Comparison of ENCODE assay signal across 20 mouse cellular contexts in the genomic region with DNA sequence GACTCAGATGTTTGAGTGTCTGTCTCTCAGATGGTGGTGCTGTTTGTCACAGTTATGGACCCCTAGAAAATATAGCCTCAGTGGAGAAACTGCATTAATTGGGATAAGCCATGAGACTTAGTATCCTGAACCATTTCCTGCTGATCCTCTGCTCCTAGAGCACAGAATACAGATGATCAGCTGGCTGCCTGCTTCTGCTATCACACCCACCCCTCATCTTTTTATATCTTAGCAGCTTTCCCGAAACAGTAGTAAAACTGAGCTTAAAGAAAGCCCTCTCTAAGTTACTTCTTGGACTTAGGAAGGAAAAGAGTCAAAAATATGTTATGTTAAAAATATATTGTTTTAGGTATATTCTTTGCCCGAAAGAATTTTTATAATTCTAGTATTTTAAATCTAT.
DNase-seq lines count a peak whose midpoint lies in the region; ATAC-seq lines count a peak whose summit lies in the region.
"Had no signal": no experiment of that assay in that cellular context is flagged by ENCODE, and none has a peak within 500 bp of the region (broad histone marks: within the 10 kb centered on the region; RNA-seq: fewer than 3 reads in every experiment).

No protein-coding gene starts in this region.

- DNase-seq in frontal cortex, postnatal 10 days (ENCODE audit: low spot score in 2 of 2), result no peak
- DNase-seq in brain, adult 2 months (ENCODE audit: low read depth, low spot score), result peak; percentile 33
- DNase-seq in telencephalon, adult 2 months (ENCODE audit: low read depth, low spot score), result peak; percentile 28
- DNase-seq in lung, postnatal 36 days, result no peak
- DNase-seq in lung, adult 18-20 months, result no peak
- DNase-seq: adrenal gland, adult 2 months; adrenal gland, adult 8-10 months; adrenal gland, postnatal 10 days; adrenal gland, postnatal 14 days; adrenal gland, postnatal 25 days; adrenal gland, postnatal 36 days; B cell, adult 2 months; cerebellum, adult 11 months; cerebellum, adult 11-12 months; cerebellum, adult 18-20 months; cerebellum, adult 2 months had no signal

- peak; percentile 86 for ATAC-seq in frontal cortex, adult (ENCODE audit: low TSS enrichment)
- ATAC-seq: activated CD4-positive, CD25-positive, alpha-beta regulatory T cell, adult 4 months; CD4-positive, CD25-positive, alpha-beta regulatory T cell, adult 4 months; Patski had no signal

Comparison
In these comparisons a context has a peak if more than half of its experiments do, and no peak if none do; other contexts are left out.
1. DNase-seq: peak in brain, adult 2 months (single experiment) and telencephalon, adult 2 months (single experiment); none in frontal cortex, postnatal 10 days (0 of 2), lung, postnatal 36 days (single experiment) and lung, adult 18-20 months (0 of 2).